Mouse (Mus musculus): ENCODE data around the gene Hist1h1a. TPM values are rescaled to one million over a fixed set of nuclear protein-coding genes. Genes with fewer than 3 reads are reported as not detected.
"Not testable (repeated sequence)": the region's sequence is repeated elsewhere in the genome, so short reads cannot be mapped to it uniquely, and the experiment has no call there.

The Hist1h1a gene
- polyA plus RNA-seq, 1 experiment from 2014 or later, result 2.4 TPM

GRCm38 (mm10) chr13:23760240-23760971, 3.1 kb upstream of the Hist1h1a start:
- ATAC-seq (ENCODE audit: insufficient number of reproducible peaks, insufficient read depth, low FRiP score, low read depth), result no peak
- H3K4me2 ChIP-seq (replicated peaks; ENCODE audit: low read depth, low read length), result peak overlapping the region; percentile 67

GRCm38 (mm10) chr13:23760972-23761864, 2.2 kb upstream of the Hist1h1a start, which contains the start of gene Hist1h4a:
Hist1h4a (minus strand) TSS chr13:23761230.
- ATAC-seq (ENCODE audit: insufficient number of reproducible peaks, insufficient read depth, low FRiP score, low read depth), result peak; percentile 79
- Histone ChIP-seq H3K36me3 (ENCODE audit: control insufficient read depth, insufficient read depth, low read length) (no peaks in the 10 kb centered on the region), H3K4me2 (replicated peaks; ENCODE audit: low read depth, low read length) (peak within 1 kb of the TSS; percentile 67), H3K9me3 (ENCODE audit: control insufficient read depth, low read depth, low read length) (no peaks in the 10 kb centered on the region), H3K27me3 (ENCODE audit: control insufficient read depth, insufficient read depth, low read length) (no peaks in the 10 kb centered on the region), H3K27ac (ENCODE audit: low read length) (peak within 1 kb of the TSS; percentile 92), H3K9ac (replicated peaks; ENCODE audit: low read depth, low read length) (peak within 1 kb of the TSS; percentile 45), H3K4me3 (ENCODE audit: low read depth, low read length) (peak within 1 kb of the TSS; percentile 50), H3K4me1 (ENCODE audit: control insufficient read depth, insufficient read depth, low read length) (peaks cover 11% of the 10 kb centered on the region)
- under 1% methylated on average over 67 of the region's 72 CpGs for WGBS

More at GRCm38 (mm10) chr13:23760240-23760971, 3.1 kb upstream of the Hist1h1a start:
- Histone ChIP-seq H3K4me1 (ENCODE audit: control insufficient read depth, insufficient read depth, low read length) (peaks cover 11% of the 10 kb centered on the region), H3K9ac (replicated peaks; ENCODE audit: low read depth, low read length) (peak overlapping the region; percentile 22), H3K36me3 (ENCODE audit: control insufficient read depth, insufficient read depth, low read length) (no peaks in the 10 kb centered on the region), H3K27ac (ENCODE audit: low read length) (peak overlapping the region; percentile 75), H3K4me3 (ENCODE audit: low read depth, low read length) (peak overlapping the region; percentile 50), H3K27me3 (ENCODE audit: control insufficient read depth, insufficient read depth, low read length) (no peaks in the 10 kb centered on the region), H3K9me3 (ENCODE audit: control insufficient read depth, low read depth, low read length) (no peaks in the 10 kb centered on the region)
- WGBS, result 2% methylated on average over 19 of the region's 27 CpGs

GRCm38 (mm10) chr13:23761871-23762821, 1.3 kb upstream of the Hist1h1a start, which contains the start of gene Hist1h3a:
Hist1h3a (minus strand) TSS chr13:23762386.
- peak; percentile 73 for ATAC-seq (ENCODE audit: insufficient number of reproducible peaks, insufficient read depth, low FRiP score, low read depth)
- H3K27ac ChIP-seq (ENCODE audit: low read length), result peak within 1 kb of the TSS; percentile 98
- H3K27me3 ChIP-seq (ENCODE audit: control insufficient read depth, insufficient read depth, low read length); H3K9me3 ChIP-seq (ENCODE audit: control insufficient read depth, low read depth, low read length); H3K36me3 ChIP-seq (ENCODE audit: control insufficient read depth, insufficient read depth, low read length): not testable (repeated sequence)
- H3K4me3 ChIP-seq (ENCODE audit: low read depth, low read length), result peak within 1 kb of the TSS; percentile 50
- peak within 1 kb of the TSS; percentile 67 for H3K4me2 ChIP-seq (replicated peaks; ENCODE audit: low read depth, low read length)
- H3K4me1 ChIP-seq (ENCODE audit: control insufficient read depth, insufficient read depth, low read length), result peaks cover 11% of the 10 kb centered on the region
- WGBS, result under 1% methylated on average over 33 of the region's 52 CpGs
- peak within 1 kb of the TSS; percentile 55 for H3K9ac ChIP-seq (replicated peaks; ENCODE audit: low read depth, low read length)

GRCm38 (mm10) chr13:23763242-23763585, 252 bp upstream of the Hist1h1a start:
- H3K4me3 ChIP-seq (ENCODE audit: low read depth, low read length), result peak overlapping the region; percentile 50
- H3K27me3 ChIP-seq (ENCODE audit: control insufficient read depth, insufficient read depth, low read length), result no peaks in the 10 kb centered on the region
- no peaks in the 10 kb centered on the region for H3K36me3 ChIP-seq (ENCODE audit: control insufficient read depth, insufficient read depth, low read length)
- no peaks in the 10 kb centered on the region for H3K9me3 ChIP-seq (ENCODE audit: control insufficient read depth, low read depth, low read length)
- peak overlapping the region; percentile 67 for H3K4me2 ChIP-seq (replicated peaks; ENCODE audit: low read depth, low read length)
- under 1% methylated on average over 10 of the region's 10 CpGs for WGBS
- no peak for ATAC-seq (ENCODE audit: insufficient number of reproducible peaks, insufficient read depth, low FRiP score, low read depth)
- peak overlapping the region; percentile 55 for H3K9ac ChIP-seq (replicated peaks; ENCODE audit: low read depth, low read length)
- peaks cover 11% of the 10 kb centered on the region for H3K4me1 ChIP-seq (ENCODE audit: control insufficient read depth, insufficient read depth, low read length)
- peak overlapping the region; percentile 98 for H3K27ac ChIP-seq (ENCODE audit: low read length)

- ATAC-seq (ENCODE audit: insufficient number of reproducible peaks, insufficient read depth, low FRiP score, low read depth), result no peak
- H3K4me2 ChIP-seq (replicated peaks; ENCODE audit: low read depth, low read length), result peak overlapping the region; percentile 67
- H3K4me3 ChIP-seq (ENCODE audit: low read depth, low read length), result peak overlapping the region; percentile 50
- peak overlapping the region; percentile 55 for H3K9ac ChIP-seq (replicated peaks; ENCODE audit: low read depth, low read length)
- H3K27ac ChIP-seq (ENCODE audit: low read length), result peak overlapping the region; percentile 98
- H3K27me3 ChIP-seq (ENCODE audit: control insufficient read depth, insufficient read depth, low read length), result no peaks in the 10 kb centered on the region
- H3K4me1 ChIP-seq (ENCODE audit: control insufficient read depth, insufficient read depth, low read length), result peaks cover 11% of the 10 kb centered on the region
- H3K36me3 ChIP-seq (ENCODE audit: control insufficient read depth, insufficient read depth, low read length), result no peaks in the 10 kb centered on the region
- 34% methylated on average over 12 of the region's 12 CpGs for WGBS
- no peaks in the 10 kb centered on the region for H3K9me3 ChIP-seq (ENCODE audit: control insufficient read depth, low read depth, low read length)
Measured at GRCm38 (mm10) chr13:23764324-23765171, 1.1 kb downstream of the Hist1h1a start.

- no peak overlapping the region for H3K9ac ChIP-seq (replicated peaks; ENCODE audit: low read depth, low read length)
- no peak overlapping the region for H3K4me3 ChIP-seq (ENCODE audit: low read depth, low read length)
- H3K27me3 ChIP-seq (ENCODE audit: control insufficient read depth, insufficient read depth, low read length), result no peaks in the 10 kb centered on the region
- H3K9me3 ChIP-seq (ENCODE audit: control insufficient read depth, low read depth, low read length), result no peaks in the 10 kb centered on the region
- no peak overlapping the region for H3K4me2 ChIP-seq (replicated peaks; ENCODE audit: low read depth, low read length)
- peaks cover 9% of the 10 kb centered on the region for H3K4me1 ChIP-seq (ENCODE audit: control insufficient read depth, insufficient read depth, low read length)
- no peak overlapping the region for H3K27ac ChIP-seq (ENCODE audit: low read length)
- H3K36me3 ChIP-seq (ENCODE audit: control insufficient read depth, insufficient read depth, low read length), result no peaks in the 10 kb centered on the region
- no peak for ATAC-seq (ENCODE audit: insufficient number of reproducible peaks, insufficient read depth, low FRiP score, low read depth)
- 66% methylated on average over 1 of the region's 1 CpGs for WGBS
Measured at GRCm38 (mm10) chr13:23765172-23765513, 1.7 kb downstream of the Hist1h1a start.

- Histone ChIP-seq H3K4me1 (ENCODE audit: control insufficient read depth, insufficient read depth, low read length) (peaks cover 6% of the 10 kb centered on the region; the same call in 1 of the 2 replicates), H3K27me3 (ENCODE audit: control insufficient read depth, insufficient read depth, low read length) (no peaks in the 10 kb centered on the region), H3K27ac (ENCODE audit: low read length) (no peak overlapping the region), H3K36me3 (ENCODE audit: control insufficient read depth, insufficient read depth, low read length) (no peaks in the 10 kb centered on the region), H3K4me3 (ENCODE audit: low read depth, low read length) (no peak overlapping the region), H3K4me2 (replicated peaks; ENCODE audit: low read depth, low read length) (no peak overlapping the region), H3K9ac (replicated peaks; ENCODE audit: low read depth, low read length) (no peak overlapping the region), H3K9me3 (ENCODE audit: control insufficient read depth, low read depth, low read length) (no peaks in the 10 kb centered on the region)
- no peak for ATAC-seq (ENCODE audit: insufficient number of reproducible peaks, insufficient read depth, low FRiP score, low read depth)
Measured at GRCm38 (mm10) chr13:23766772-23767171, 3.3 kb downstream of the Hist1h1a start.
